Mouse (Mus musculus) ES-E14 (cell line): ENCODE data around the gene Ehhadh.

Experiments
- CHD2 ChIP-seq: IDR thresholded peaks from 2 replicates; pipeline ENCODE4 v1.6.1; 2014; ENCODE audit warnings: mild to moderate bottlenecking, low read depth, low read length, inconsistent platforms
- HCFC1 ChIP-seq: IDR thresholded peaks from 2 replicates; pipeline ENCODE4 v1.6.1; 2012; ENCODE audit warnings: low read length, inconsistent platforms, borderline replicate concordance; ENCODE audit not compliant: insufficient read depth
- MAFK ChIP-seq: IDR thresholded peaks from 2 replicates; pipeline ENCODE4 v1.6.1; 2014; ENCODE audit warnings: mild to moderate bottlenecking, low read depth, low read length, inconsistent platforms; ENCODE audit not compliant: insufficient read depth

GRCm38 (mm10) chr16:21827581-21827980 lies 40.0 kb upstream of the Ehhadh start:
- TF ChIP-seq MAFK (no peak), HCFC1 (no peak), CHD2 (no peak)
